Mouse (Mus musculus) left cerebral cortex, postnatal 4 days (tissue): ENCODE measurements around the gene Ptf1a. TPM values are rescaled to one million over a fixed set of nuclear protein-coding genes. Genes with fewer than 3 reads are reported as not detected.
A peak's percentile ranks its signal among the peaks of the same experiment; 100 is the strongest.

ENCODE experiments used
- DNase-seq: peaks from one replicate; pipeline ENCODE4 v3.0.0-alpha.2; 2022
- intact Hi-C: fragments of 180-260 bp; cut with DNase I; formaldehyde crosslinking; loops from one replicate; pipeline ENCODE4 v1.15.1; 2025
- total RNA-seq, 2 experiments: library from RNA; stranded (reverse); gene quantifications; 2 replicates each; pipeline ENCODE4 v1.2.3; 2021

Gene Ptf1a
- total RNA-seq, 2 experiments from 2014 or later: not detected

DNA sequence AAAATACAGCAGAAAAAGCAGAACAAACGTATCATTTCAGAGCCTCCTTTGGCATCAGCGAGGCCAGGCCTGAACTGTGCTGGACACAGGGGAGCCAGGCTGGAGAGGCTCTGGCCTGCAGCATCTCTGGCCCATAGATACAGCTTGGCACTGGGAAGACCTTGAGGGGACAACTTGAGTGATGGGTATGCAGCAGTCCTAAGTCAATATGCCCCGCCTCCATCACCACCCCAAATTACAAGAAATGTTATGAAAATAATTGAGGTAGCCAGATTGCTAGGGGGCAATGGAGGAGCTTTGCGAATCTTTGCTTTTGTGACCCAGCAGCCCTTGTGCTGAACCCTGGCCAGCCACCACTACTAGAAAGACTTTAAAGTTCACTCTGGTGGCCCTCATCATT, 3.8 kb downstream of the Ptf1a start:
- peak; percentile 44 for DNase-seq
- intact Hi-C loops: no loop called here

GRCm38 (mm10) chr2:19452531-19453055, 7.1 kb downstream of the Ptf1a start:
- intact Hi-C loops: no loop called here
- no peak for DNase-seq

DNA sequence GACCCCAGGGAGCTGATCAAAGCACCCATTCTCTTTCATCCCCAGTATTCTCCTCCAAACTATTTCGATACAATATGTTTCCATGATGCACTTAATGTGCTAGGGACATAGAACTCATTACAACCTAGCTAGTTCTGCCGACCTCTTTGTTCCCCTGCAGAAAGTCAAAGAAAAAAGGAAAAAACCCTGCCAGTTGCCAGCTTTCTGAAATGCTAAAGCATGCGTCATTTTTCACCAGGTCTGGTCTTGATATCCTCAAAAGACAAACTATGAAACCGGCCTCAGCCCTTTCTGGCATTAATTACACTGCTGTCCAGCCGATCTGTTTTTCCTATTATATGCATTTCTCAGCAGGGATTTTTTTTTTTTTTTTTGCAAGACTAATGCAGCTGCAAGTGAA, 9.8 kb downstream of the Ptf1a start:
- intact Hi-C loops: no loop called here
- no peak for DNase-seq

DNA sequence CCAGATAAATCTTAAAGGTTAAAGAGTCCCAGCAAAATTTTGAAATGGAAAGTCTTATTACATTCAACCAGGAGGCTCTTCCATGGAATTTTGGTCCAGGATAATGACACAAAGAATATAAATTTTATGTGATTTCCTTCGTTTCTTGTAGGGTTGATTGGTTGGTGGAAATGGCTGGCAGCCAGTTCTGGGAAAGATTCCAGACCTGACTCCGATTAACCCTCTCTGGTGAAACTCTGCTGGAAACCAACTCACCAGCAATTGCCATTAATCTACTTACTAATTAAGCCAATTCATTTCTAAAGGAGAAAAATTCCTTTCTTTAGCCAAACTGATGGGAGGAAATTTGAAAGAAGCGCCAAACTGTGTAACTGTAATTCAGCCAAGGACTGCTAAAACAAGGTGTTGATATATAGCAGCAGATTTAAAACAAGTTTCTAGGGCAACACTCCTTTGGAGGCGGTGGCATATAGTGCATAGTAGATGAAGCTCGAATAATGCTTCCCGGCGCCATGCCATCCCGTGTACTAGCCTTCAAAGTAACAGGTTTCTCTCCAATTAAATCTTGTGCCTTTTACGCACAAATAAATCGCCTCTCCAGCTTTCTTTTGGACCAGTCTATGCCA, 10.5 kb downstream of the Ptf1a start:
- intact Hi-C loops: no loop called here
- peak; percentile 80 for DNase-seq

GRCm38 (mm10) chr2:19458785-19459184, 13.3 kb downstream of the Ptf1a start:
- intact Hi-C loops: no loop called here
- no peak for DNase-seq

GRCm38 (mm10) chr2:19461940-19462339, 16.5 kb downstream of the Ptf1a start:
- no peak for DNase-seq
- intact Hi-C loops: no loop called here

GRCm38 (mm10) chr2:19490262-19490661, 44.8 kb downstream of the Ptf1a start:
- no peak for DNase-seq
- intact Hi-C loops: no loop called here

Other genes starting within 250 kb of the Ptf1a start
- gene Armc3, start 246.4 kb upstream of the Ptf1a start, total RNA-seq: 1 to 10 TPM in 1 of 2 experiments, under 1 TPM in 1; 0.96 to 1.1 TPM
- 1 to 10 TPM; 5.9 to 7.3 TPM for gene Msrb2, start 74.2 kb upstream of the Ptf1a start, total RNA-seq
- not detected for gene 4921504E06Rik, start 108.3 kb downstream of the Ptf1a start, total RNA-seq
- gene Otud1, start 212.1 kb downstream of the Ptf1a start, total RNA-seq: 10 to 100 TPM; 11.3 to 11.6 TPM